Mouse (Mus musculus): ENCODE results near the gene Bmper.

Bmper gene

GRCm38 (mm10) chr9:23300376-23300775 lies 77.5 kb downstream of the Bmper start:
- peak; percentile 65 to 67 for DNase-seq (ENCODE audit: low spot score in 2 of 2)

DNA sequence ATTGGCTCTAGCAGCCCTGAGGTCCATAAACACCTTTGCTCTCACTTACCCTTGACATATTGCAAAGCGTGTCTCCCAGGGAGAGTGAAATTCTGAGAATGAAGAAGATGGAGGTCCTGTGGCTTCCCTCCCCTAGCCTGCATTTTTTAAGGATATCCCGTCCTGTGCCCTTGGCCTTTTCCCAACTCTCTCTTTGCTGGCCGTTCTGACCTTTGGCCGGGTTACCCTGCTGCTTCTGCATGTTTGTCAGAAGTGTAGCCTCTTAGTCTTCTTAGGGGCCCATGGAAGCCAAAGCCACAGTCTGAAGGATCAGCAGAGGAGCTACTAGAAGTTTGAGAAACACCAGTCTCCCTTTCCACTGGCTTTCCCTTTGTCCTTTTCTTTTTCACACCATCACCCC lies 82.8 kb downstream of the Bmper start:
- no peak for DNase-seq (ENCODE audit: low spot score in 2 of 2)

DNA sequence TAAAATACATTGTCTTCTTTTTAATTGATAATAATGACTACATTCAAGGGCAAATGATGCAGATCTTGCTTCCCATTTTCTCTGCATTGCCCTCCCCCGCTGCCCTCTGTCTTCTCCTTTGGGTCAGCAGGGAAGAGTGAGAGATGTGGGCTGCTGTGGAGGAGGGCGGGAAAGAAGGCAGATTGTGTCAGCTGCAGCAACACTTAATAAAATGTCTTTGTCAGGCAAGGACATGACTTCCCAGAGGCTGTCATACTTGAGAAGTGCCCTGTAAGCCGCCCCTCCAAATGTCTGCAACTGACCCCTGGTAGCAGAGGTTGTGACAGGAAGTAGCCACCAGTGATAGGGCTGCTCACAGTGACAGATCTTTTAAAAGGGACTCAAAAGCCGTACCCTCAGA lies 83.3 kb downstream of the Bmper start:
- no peak for DNase-seq (ENCODE audit: low spot score in 2 of 2)

DNA sequence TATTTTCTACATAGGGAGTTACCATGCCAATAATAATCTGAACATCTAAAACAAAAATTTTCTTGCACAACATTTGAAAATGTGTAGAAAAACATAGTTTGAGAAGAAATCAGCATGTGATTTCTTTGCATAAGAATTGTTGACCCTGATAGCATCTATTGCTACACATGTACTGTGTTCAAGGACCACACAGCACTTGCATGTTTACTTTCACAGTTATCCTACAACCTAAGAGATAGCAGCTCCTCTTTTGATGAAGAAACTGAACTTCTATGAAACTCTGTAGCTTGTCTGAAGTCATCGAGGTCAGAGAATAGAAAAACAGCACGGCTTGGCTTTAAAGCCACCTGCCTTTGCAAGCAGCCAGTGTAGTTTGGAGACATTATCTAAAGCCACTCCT lies 85.0 kb downstream of the Bmper start:
- DNase-seq (ENCODE audit: low spot score in 2 of 2): no peak

GRCm38 (mm10) chr9:23310953-23311352 lies 88.1 kb downstream of the Bmper start:
- no peak for DNase-seq (ENCODE audit: low spot score in 2 of 2)

- DNase-seq (ENCODE audit: low spot score in 2 of 2): no peak
These were observed 89.1 kb downstream of the Bmper start for GRCm38 (mm10) chr9:23311956-23312355.

GRCm38 (mm10) chr9:23312877-23313276 lies 90.0 kb downstream of the Bmper start:
- DNase-seq (ENCODE audit: low spot score in 2 of 2): peak in 1 of 2 experiments; percentile 29

GRCm38 (mm10) chr9:23315631-23316330 lies 92.9 kb downstream of the Bmper start:
- peak; percentile 34 to 46 for DNase-seq (ENCODE audit: low spot score in 2 of 2)

GRCm38 (mm10) chr9:23327830-23328229 lies 105.0 kb downstream of the Bmper start:
- no peak for DNase-seq (ENCODE audit: low spot score in 2 of 2)

- no peak for DNase-seq (ENCODE audit: low spot score in 2 of 2)
These were observed 110.3 kb downstream of the Bmper start for GRCm38 (mm10) chr9:23333041-23333622.

- no peak for DNase-seq (ENCODE audit: low spot score in 2 of 2)
These were observed 117.7 kb downstream of the Bmper start for GRCm38 (mm10) chr9:23340551-23340950.

DNA sequence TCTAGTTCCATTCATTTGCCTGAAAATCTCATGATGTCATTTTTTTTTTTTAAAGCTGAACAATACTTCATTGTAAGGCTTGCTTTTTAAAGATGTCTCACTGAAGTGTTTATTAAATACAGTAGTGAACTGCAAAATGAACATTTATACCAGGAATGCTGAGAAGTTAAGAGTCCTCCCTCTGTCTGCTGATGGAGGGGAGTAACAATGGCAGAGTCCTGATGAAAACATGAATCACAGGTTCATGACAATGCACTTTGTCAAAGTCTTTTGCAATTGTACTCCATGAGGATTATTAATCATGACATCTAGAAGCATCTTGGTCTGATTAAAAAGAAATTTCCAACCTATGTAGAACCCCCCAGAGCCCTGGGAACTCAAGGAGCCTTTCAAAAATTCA lies 118.4 kb downstream of the Bmper start:
- no peak for DNase-seq (ENCODE audit: low spot score in 2 of 2)

DNA sequence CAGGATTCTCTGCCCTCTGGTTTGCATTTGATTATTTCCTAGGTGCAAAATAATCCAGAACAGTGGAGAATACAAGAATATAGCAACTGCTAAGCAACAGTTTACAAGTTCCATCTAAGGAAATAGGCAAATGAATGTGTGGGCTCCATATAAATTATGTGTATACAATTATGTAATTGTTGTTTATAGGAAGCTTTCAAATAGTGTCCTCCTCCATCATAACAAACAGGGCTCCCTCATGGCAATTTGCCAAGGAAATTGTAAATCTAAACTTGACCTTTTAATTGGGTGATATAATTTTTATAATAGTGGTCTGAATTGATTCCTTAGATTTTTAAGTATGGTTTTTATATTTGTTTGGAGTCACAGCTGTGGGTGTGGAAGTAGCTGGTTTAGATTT lies 121.5 kb downstream of the Bmper start:
- no peak for DNase-seq (ENCODE audit: low spot score in 2 of 2)

GRCm38 (mm10) chr9:23345093-23345844 lies 122.4 kb downstream of the Bmper start:
- no peak for DNase-seq (ENCODE audit: low spot score in 2 of 2)

- no peak for DNase-seq (ENCODE audit: low spot score in 2 of 2)
These were observed 126.7 kb downstream of the Bmper start for GRCm38 (mm10) chr9:23349603-23350002.

GRCm38 (mm10) chr9:23351400-23351799 lies 128.5 kb downstream of the Bmper start:
- no peak for DNase-seq (ENCODE audit: low spot score in 2 of 2)

DNA sequence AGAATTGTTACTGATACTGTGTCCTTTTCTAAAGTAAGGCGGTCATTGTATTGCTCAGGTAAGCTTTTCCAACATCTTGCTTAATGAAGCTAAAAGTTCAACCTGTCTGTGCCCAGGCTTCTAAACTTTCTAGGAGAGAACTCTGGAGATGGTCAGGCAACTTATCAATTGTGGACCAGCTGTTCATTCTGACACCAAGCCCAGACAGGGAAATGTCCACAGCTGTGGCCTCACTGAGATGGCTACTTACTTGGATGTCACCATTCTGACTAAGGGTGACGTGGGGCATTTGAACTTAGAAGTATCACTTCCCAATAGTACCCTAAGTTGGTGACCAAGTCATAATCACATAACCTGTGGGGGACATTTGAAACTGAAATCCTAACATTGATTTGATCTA lies 129.5 kb downstream of the Bmper start:
- peak; percentile 6 to 17 for DNase-seq (ENCODE audit: low spot score in 2 of 2)

DNA sequence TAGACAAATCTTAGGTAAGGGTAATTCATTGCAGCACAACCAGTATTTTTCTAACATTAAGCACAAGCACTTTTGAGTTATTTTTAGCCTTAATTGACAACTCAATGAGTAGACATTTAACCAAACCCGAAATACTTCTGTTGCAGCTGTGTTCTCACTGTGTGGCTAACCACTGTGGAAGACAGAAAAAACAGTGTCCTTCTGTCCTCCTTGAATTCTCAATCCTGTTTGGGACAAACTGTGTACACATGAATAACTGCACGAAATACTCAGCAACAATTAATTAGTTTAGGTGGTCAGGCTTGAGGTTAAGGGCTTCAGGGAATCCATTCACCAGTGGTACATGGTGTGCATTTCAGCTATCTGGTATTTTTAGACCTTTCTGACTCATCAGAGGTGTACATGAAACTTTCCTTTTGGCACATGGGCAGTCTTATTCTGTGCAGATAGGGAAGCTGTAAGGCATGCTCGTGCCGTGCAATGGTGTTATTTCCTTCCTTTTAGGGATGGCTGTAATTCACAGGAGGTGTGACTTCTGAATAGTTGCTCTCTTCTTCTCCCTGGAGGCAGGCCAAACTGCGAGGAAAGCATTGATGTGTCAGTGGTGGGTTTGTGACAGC lies 131.4 kb downstream of the Bmper start:
- DNase-seq (ENCODE audit: low spot score in 2 of 2): no peak

DNA sequence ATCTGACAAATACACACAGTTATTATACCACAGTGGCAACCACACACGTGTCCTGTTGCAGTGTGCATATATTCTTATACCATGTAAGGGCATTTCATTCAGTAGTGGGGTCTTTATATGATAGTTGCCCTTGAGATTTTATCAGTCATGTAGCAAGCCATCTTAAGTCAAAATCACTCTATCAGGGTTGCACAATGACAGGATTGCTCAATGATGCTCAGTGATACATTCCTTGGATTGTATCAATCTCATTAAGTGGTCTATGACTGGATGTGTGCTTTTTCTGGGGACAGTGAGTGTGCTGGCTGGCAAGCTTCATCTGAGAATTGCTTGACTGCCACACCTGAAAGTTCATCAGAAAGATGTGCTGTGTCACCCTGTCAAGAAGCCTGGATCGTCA lies 135.2 kb downstream of the Bmper start:
- no peak for DNase-seq (ENCODE audit: low spot score in 2 of 2)

DNA sequence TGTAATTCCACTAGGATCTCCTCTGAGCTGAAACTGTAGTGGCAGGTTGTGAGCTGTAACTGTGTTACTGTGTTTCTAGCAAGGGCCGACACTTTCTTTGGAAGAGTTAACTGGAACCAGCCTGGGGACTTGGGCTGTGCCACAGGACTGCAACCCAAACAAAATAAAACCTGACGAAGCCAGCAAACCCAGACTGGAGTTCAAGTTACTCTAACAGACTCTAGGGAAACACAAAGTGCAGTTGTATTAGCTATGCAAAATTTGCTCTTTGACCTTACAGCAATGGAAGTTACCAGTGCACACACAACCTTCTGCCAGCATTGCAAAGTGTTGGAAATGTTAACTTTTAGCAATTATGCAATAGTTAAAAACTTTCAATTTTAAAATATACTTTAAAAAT lies 140.3 kb downstream of the Bmper start:
- no peak for DNase-seq (ENCODE audit: low spot score in 2 of 2)

DNA sequence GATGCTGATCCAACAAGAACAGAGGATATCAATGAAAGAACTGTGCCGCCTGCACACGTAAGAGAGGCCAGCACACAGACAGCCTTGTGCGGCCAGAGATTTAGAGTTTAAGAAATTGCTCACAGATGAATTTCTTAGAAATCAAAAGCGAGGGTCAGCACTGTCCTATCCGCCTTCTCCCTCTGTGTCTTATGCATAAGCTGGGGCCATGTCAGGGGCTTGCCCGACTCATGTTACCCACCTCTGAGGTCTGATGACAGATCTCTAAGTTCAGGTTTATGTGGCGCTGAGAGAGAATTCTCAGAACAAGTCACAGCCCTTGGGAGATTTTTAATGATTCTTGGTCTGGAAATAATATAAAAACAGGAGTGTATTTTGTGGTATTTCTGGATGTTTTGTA lies 140.7 kb downstream of the Bmper start:
- no peak for DNase-seq (ENCODE audit: low spot score in 2 of 2)

DNA sequence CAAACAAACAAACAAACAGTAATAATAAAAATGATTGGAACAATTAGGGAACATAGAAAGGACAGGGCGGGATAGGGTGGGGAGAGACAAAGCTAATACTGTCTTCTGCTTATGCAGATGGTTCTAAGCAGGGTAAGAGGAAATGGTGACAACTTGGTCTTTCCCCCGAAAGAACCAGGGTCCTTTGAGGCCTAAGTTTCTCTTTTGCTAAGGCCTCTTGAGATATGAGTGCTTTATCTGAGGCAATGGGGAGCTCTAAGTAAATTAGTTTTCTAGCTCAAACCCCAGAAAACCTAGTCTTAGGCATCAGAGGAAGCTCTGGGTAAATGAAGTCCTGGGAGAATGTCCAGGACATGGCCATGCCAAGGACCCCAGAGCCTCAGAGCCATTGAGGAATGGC lies 141.2 kb downstream of the Bmper start:
- no peak for DNase-seq (ENCODE audit: low spot score in 2 of 2)

GRCm38 (mm10) chr9:23368124-23368523 lies 145.2 kb downstream of the Bmper start:
- no peak for DNase-seq (ENCODE audit: low spot score in 2 of 2)

All from heart, adult 9 months (tissue).